Mouse (Mus musculus) c-Kit-positive CD71-positive TER-119-positive erythroid progenitor cells, embryonic 14.5 days (primary cell): Measurements from ENCODE around the gene Sqstm1.
"Not testable (repeated sequence)": the region's sequence is repeated elsewhere in the genome, so short reads cannot be mapped to it uniquely, and the experiment has no call there.

Experiments used
- DNase-seq: peaks from one replicate; pipeline ENCODE4 v3.0.0-alpha.2; 2013; ENCODE audit warnings: low spot score

Gene Sqstm1

GRCm38 (mm10) chr11:50176351-50176750 lies 34.3 kb downstream of the Sqstm1 start:
- no peak for DNase-seq

GRCm38 (mm10) chr11:50174730-50175187 lies 35.9 kb downstream of the Sqstm1 start:
- peak; percentile 97 for DNase-seq

GRCm38 (mm10) chr11:50174111-50174729 lies 36.4 kb downstream of the Sqstm1 start, which contains the start of gene Mrnip:
Gene Mrnip (plus strand): TSS chr11:50174444.
- DNase-seq = not testable (repeated sequence)

GRCm38 (mm10) chr11:50168352-50168751 lies 42.3 kb downstream of the Sqstm1 start:
- DNase-seq = no peak

- DNase-seq = no peak
These were observed 48.1 kb downstream of the Sqstm1 start for GRCm38 (mm10) chr11:50162338-50163050.

GRCm38 (mm10) chr11:50161578-50162304 lies 48.9 kb downstream of the Sqstm1 start:
- peak; percentile 73 for DNase-seq

- DNase-seq = no peak
These were observed 51.3 kb downstream of the Sqstm1 start for GRCm38 (mm10) chr11:50159347-50159746.

- no peak for DNase-seq
These were observed 52.3 kb downstream of the Sqstm1 start for GRCm38 (mm10) chr11:50158346-50158745.

- DNase-seq = no peak
These were observed 53.8 kb downstream of the Sqstm1 start for GRCm38 (mm10) chr11:50156725-50157258.

GRCm38 (mm10) chr11:50155785-50156184 lies 54.8 kb downstream of the Sqstm1 start:
- no peak for DNase-seq

- DNase-seq = no peak
These were observed 55.7 kb downstream of the Sqstm1 start for GRCm38 (mm10) chr11:50154777-50155520.

- no peak for DNase-seq
These were observed 56.5 kb downstream of the Sqstm1 start for GRCm38 (mm10) chr11:50154166-50154565.

- DNase-seq = no peak
These were observed 59.3 kb downstream of the Sqstm1 start for GRCm38 (mm10) chr11:50151374-50151773.

- no peak for DNase-seq
These were observed 61.0 kb downstream of the Sqstm1 start for GRCm38 (mm10) chr11:50149603-50150150.
